Mouse (Mus musculus) kidney, embryonic 15.5 days (tissue): ENCODE data around the gene Nucb1. TPM values are rescaled to one million over a fixed set of nuclear protein-coding genes. Genes with fewer than 3 reads are reported as not detected.
"Not testable (repeated sequence)": the region's sequence is repeated elsewhere in the genome, so short reads cannot be mapped to it uniquely, and the experiment has no call there.

Experiments
- ATAC-seq: fragments of 200-750 bp; cut with Nextera tagmentation; replicated peaks from 2 replicates; pipeline ENCODE4 v1.8.0; 2017; ENCODE audit warnings: moderate TSS enrichment; ENCODE audit not compliant: low FRiP score
- H3K27ac ChIP-seq: fragments of 300-500 bp; sonication (generic); 2 replicates; pipeline ENCODE4 v1.5.1; 2015; ENCODE audit warnings: mild to moderate bottlenecking, inconsistent platforms
- H3K27me3 ChIP-seq: fragments of 300-500 bp; sonication (generic); 2 replicates; pipeline ENCODE4 v1.6.1; 2015; ENCODE audit warnings: inconsistent platforms
- H3K36me3 ChIP-seq: fragments of 300-500 bp; sonication (generic); 2 replicates; pipeline ENCODE4 v1.6.1; 2015; ENCODE audit warnings: inconsistent platforms
- H3K4me1 ChIP-seq: fragments of 300-500 bp; sonication (generic); 2 replicates; pipeline ENCODE4 v1.6.1; 2015; ENCODE audit warnings: inconsistent platforms
- H3K4me2 ChIP-seq: fragments of 300-500 bp; sonication (generic); 2 replicates; pipeline ENCODE4 v1.6.1; 2015; ENCODE audit warnings: moderate library complexity, mild to moderate bottlenecking, inconsistent platforms
- H3K4me3 ChIP-seq: fragments of 300-500 bp; sonication (generic); replicated peaks from 2 replicates; pipeline ENCODE4 v1.5.1; 2015; ENCODE audit warnings: mild to moderate bottlenecking, inconsistent platforms
- H3K9ac ChIP-seq: fragments of 300-500 bp; sonication (generic); 2 replicates; pipeline ENCODE4 v1.6.1; 2015; ENCODE audit warnings: mild to moderate bottlenecking, inconsistent platforms
- H3K9me3 ChIP-seq: fragments of 300-500 bp; sonication (generic); replicated peaks from 2 replicates; pipeline ENCODE4 v1.6.1; 2016; ENCODE audit warnings: inconsistent platforms
- WGBS: fragments of 180-500 bp; shearing (Covaris S2); methylation state at CpG from one replicate; pipeline ENCODE4 v1.1.7; 2015; ENCODE audit warnings: mixed read lengths; 5-methylcytosine and 5-hydroxymethylcytosine counted together
- polyA plus RNA-seq: library from polyadenylated mRNA; unstranded; fragments of >200 nt; fragmentation: Nextera tagmentation; extraction: Ambion mirVana; gene quantifications from 2 replicates; pipeline ENCODE4 v1.2.1, GENCODE M21; 2015

Nucb1 gene
- polyA plus RNA-seq, 1 experiment from 2014 or later, result 252 TPM

GRCm38 (mm10) chr7:45522957-45523676 lies 12.9 kb upstream of the Nucb1 start:
- ATAC-seq, result no peak
- no peaks in the 10 kb centered on the region for H3K9me3 ChIP-seq
- 70% methylated on average over 18 of the region's 18 CpGs for WGBS
- H3K9ac ChIP-seq, result peak overlapping the region; percentile 41
- H3K36me3 ChIP-seq, result peaks cover 14% of the 10 kb centered on the region
- H3K4me2 ChIP-seq, result peak overlapping the region; percentile 61
- H3K4me1 ChIP-seq, result peaks cover 54% of the 10 kb centered on the region
- no peaks in the 10 kb centered on the region for H3K27me3 ChIP-seq
- peak overlapping the region; percentile 29 for H3K27ac ChIP-seq
- peak overlapping the region; percentile 14 for H3K4me3 ChIP-seq

DNA sequence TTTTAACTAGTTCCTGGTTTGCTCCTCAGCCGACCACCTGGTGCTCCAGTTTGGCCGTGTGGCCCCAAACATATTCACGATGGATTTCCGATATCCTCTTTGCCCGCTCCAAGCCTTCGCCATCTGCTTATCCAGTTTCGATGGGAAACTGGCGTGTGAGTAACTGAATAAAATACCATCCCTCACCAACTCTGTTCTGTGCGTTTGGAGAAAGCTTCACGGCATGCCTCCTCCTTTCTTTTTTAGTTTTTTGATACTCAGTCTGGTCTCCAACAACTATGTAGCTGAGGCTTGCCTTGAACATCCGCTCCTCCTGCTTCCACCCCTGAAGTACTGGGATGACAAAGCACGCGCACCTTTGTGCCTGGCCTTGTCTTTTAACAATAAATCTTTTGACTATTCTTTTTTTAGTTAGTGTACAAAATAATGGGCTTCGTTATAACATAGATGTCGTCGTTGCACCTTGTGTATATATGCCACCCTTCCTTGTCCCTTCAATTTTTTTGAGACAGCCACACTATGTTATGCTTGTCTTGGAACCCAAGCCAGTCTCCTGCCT lies 12.1 kb upstream of the Nucb1 start:
- Histone ChIP-seq H3K9ac (0 out of 2 replicates have a peak overlapping the region, but pooled peaks have one; percentile 64), H3K4me2 (peak overlapping the region; percentile 61), H3K4me1 (peaks cover 54% of the 10 kb centered on the region), H3K36me3 (peaks cover 14% of the 10 kb centered on the region), H3K27me3 (no peaks in the 10 kb centered on the region), H3K9me3 (no peaks in the 10 kb centered on the region), H3K4me3 (peak overlapping the region; percentile 59), H3K27ac (peak overlapping the region; percentile 92; the same call in 1 of the 2 replicates)
- WGBS, result 56% methylated on average over 16 of the region's 16 CpGs
- ATAC-seq, result no peak

DNA sequence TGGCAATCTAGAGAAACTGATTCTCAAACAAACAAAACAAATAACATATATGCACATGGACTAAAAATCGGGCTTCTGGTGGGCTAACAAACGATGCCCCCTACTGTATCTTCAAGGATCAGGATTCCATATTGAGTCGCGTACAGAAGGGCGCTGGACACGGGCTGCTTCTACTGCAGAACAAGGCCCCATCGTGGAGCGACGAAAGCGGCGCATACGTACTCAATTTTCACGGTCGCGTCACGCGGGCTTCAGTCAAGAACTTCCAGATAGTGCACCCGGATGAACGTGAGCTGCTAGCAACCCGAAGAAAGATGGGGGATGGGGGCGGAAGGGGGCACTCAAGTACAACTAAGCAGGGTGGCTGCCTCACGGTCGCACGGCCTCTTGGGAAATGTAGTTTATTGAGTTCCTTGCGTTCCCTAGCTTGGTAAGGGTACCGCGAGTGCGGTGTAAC lies 11.6 kb upstream of the Nucb1 start:
- H3K27me3 ChIP-seq, result no peaks in the 10 kb centered on the region
- under 1% methylated on average over 28 of the region's 28 CpGs for WGBS

DNA sequence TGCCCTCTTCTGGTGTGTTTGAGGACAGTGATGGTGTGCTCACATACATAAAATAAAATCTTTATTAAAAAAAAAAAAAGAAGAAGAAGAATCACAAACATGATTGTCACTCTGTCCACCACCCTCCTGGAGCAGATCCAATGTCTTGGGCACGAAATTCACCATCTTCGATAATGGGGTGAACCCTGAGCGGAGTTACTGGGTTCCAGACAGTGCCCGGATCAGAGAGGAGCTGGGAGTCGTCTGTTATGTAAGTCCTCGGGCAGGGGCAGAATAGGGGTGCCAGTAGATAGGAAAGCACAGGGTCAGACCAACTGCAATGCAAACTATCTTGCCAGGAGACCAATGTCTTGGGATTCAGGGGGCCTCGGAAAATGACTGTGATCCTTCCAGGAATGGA lies 10.4 kb upstream of the Nucb1 start:
- H3K9ac ChIP-seq, result no peak overlapping the region
- no peak overlapping the region for H3K4me3 ChIP-seq
- H3K9me3 ChIP-seq, result no peaks in the 10 kb centered on the region
- 0 out of 2 replicates have a peak overlapping the region, but pooled peaks have one; percentile 92 for H3K27ac ChIP-seq
- no peak for ATAC-seq
- H3K36me3 ChIP-seq, result peaks cover 14% of the 10 kb centered on the region
- WGBS, result 91% methylated on average over 7 of the region's 7 CpGs
- H3K27me3 ChIP-seq, result no peaks in the 10 kb centered on the region
- peaks cover 52% of the 10 kb centered on the region for H3K4me1 ChIP-seq
- no peak overlapping the region for H3K4me2 ChIP-seq

More for the DNA sequence above, 11.6 kb upstream of the Nucb1 start:
- H3K9ac ChIP-seq, result peak overlapping the region; percentile 64
- peaks cover 14% of the 10 kb centered on the region for H3K36me3 ChIP-seq
- ATAC-seq, result peak; percentile 57
- H3K4me2 ChIP-seq, result peak overlapping the region; percentile 61
- peak overlapping the region; percentile 92 for H3K27ac ChIP-seq
- peak overlapping the region; percentile 59 for H3K4me3 ChIP-seq
- no peaks in the 10 kb centered on the region for H3K9me3 ChIP-seq
- H3K4me1 ChIP-seq, result peaks cover 52% of the 10 kb centered on the region

DNA sequence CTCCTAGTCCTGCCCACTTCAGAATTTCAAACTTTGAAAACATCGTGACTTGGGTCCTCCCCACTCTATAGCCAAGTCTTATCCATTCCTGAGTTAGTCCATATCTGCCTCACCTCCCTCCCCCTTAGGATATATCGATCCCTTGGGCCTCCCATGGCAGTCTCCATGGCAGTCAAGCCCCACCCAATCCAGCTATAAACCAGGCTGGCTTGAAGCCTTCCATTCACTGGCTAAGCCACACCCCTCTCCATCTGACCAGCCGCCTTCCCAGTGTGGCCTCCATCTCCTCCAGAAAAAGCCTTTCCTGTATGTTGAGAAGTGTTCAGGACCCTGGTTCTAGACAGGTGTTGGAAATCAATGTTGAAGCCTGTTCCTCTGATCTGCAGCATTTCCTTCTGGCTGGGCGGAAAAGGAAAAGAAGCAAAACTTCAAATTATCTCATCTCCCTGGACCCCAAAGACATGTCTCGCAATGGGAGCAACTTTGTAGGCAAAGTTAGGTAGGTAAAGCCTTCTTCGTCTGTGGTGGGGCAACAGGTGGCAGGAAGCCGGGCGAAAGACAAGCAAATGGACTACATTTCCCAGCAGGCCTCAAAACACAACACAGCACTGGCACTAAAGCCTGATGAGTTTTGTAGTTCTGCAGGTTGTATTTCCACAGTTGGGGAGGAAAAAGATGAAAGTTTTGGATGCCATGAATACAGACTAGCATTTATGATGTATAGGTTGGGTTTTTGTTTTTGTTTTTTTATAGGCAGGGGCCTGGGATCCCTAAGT lies 9.3 kb upstream of the Nucb1 start:
- ATAC-seq, result no peak
- H3K27ac ChIP-seq, result no peak overlapping the region
- H3K4me1 ChIP-seq, result peaks cover 51% of the 10 kb centered on the region

DNA sequence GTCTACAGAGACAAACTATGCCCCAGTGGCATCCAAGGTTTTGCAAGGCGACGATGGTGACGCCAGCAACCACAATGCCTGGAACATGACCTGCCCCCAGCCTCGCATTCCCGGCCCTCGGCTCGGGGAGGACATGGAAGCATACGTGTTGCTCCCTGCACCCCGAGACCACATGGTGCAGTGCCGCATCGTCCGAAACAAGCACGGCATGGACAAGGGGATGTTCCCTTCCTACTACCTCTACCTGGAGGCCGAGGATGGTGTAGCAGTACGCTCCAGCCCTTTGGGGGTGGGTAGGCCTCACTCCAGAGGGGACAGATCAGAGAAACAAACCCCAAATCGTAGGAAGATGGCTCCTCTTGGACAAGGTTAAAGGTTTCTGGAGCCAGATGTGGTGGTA lies 8.4 kb upstream of the Nucb1 start:
- no peak overlapping the region for H3K9ac ChIP-seq
- peaks cover 45% of the 10 kb centered on the region for H3K4me1 ChIP-seq
- WGBS, result 92% methylated on average over 16 of the region's 16 CpGs
- no peak overlapping the region for H3K4me3 ChIP-seq
- ATAC-seq, result no peak
- peaks cover 8% of the 10 kb centered on the region; the same call in 1 of the 2 replicates for H3K36me3 ChIP-seq
- H3K9me3 ChIP-seq, result no peaks in the 10 kb centered on the region
- no peak overlapping the region for H3K4me2 ChIP-seq
- H3K27ac ChIP-seq, result no peak overlapping the region
- no peaks in the 10 kb centered on the region for H3K27me3 ChIP-seq

More for the DNA sequence above, 9.3 kb upstream of the Nucb1 start:
- H3K9me3 ChIP-seq, result no peaks in the 10 kb centered on the region
- no peaks in the 10 kb centered on the region for H3K27me3 ChIP-seq
- H3K36me3 ChIP-seq, result peaks cover 12% of the 10 kb centered on the region
- WGBS, result 64% methylated on average over 8 of the region's 8 CpGs
- no peak overlapping the region for H3K4me2 ChIP-seq
- no peak overlapping the region for H3K9ac ChIP-seq
- H3K4me3 ChIP-seq, result no peak overlapping the region

- H3K9ac ChIP-seq, H3K9me3 ChIP-seq, H3K27me3 ChIP-seq, ATAC-seq, H3K27ac ChIP-seq, H3K4me2 ChIP-seq, H3K36me3 ChIP-seq, H3K4me3 ChIP-seq: not testable (repeated sequence)
- peaks cover 28% of the 10 kb centered on the region for H3K4me1 ChIP-seq
- WGBS, result 67% methylated on average over 5 of the region's 5 CpGs
Observed at GRCm38 (mm10) chr7:45516846-45517245, 6.6 kb upstream of the Nucb1 start.

DNA sequence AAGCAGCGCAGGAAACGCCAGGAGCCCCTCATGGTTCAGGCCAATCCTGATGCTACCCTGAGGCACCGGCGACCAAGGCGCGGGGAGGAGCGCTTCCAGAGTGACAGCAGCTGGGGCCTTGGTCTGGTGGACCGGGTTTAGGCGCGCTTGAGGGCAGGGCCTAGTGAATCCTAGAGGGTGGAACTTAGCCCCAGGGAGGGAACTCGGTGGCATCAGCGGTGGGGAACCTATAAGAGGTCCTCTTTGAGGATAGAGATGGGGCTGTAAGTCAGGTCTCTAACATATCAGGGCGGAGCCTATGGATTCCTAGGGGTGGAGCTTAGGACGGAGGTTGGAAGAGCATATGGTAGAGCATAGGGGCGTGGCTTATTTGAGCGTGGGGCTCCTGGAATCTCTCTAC lies 5.2 kb upstream of the Nucb1 start:
- ATAC-seq, result peak; percentile 69
- Histone ChIP-seq H3K9ac (no peak overlapping the region), H3K4me1 (peaks cover 20% of the 10 kb centered on the region), H3K4me3 (0 out of 2 replicates have a peak overlapping the region, but pooled peaks have one; percentile 6), H3K4me2 (peak overlapping the region; percentile 41), H3K9me3 (no peaks in the 10 kb centered on the region), H3K36me3 (no peaks in the 10 kb centered on the region), H3K27me3 (no peaks in the 10 kb centered on the region), H3K27ac (peak overlapping the region; percentile 48)
- 18% methylated on average over 16 of the region's 16 CpGs for WGBS

GRCm38 (mm10) chr7:45514411-45514810 lies 4.2 kb upstream of the Nucb1 start:
- Histone ChIP-seq H3K4me3 (no peak overlapping the region), H3K9ac (no peak overlapping the region), H3K27ac (no peak overlapping the region), H3K27me3 (no peaks in the 10 kb centered on the region), H3K4me2 (no peak overlapping the region), H3K4me1 (peaks cover 19% of the 10 kb centered on the region), H3K36me3 (no peaks in the 10 kb centered on the region), H3K9me3 (no peaks in the 10 kb centered on the region)
- WGBS, result 87% methylated on average over 7 of the region's 7 CpGs
- ATAC-seq, result no peak

- Histone ChIP-seq H3K36me3 (peaks cover 34% of the 10 kb centered on the region), H3K4me2 (peak overlapping the region; percentile 94), H3K4me3 (peak overlapping the region; percentile 68), H3K27ac (peak overlapping the region; percentile 98), H3K4me1 (peaks cover 25% of the 10 kb centered on the region), H3K9ac (peak overlapping the region; percentile 78), H3K9me3 (no peaks in the 10 kb centered on the region), H3K27me3 (no peaks in the 10 kb centered on the region)
- peak; percentile 13; the same call in 1 of the 2 replicates for ATAC-seq
- 21% methylated on average over 19 of the region's 19 CpGs for WGBS
Observed at GRCm38 (mm10) chr7:45509181-45509882, 874 bp downstream of the Nucb1 start.

DNA sequence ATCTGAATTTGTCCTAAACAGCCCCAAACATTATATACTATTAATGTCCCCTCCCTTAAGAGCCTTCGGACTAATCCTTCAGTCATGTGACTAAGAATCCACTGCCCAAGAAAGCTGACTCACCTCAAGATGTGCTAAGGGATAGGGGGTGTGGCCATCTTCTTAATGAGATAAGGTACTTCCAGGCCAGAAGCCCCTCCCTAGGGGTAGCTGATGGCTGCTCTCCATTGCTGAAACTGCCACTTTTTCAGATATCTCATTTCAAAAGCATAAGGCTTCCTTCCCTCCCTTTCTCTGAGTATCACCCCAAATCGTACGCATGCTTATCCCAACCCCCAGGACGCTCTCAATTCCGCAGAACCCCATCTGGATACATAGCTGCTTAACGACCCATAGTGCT lies 1.6 kb downstream of the Nucb1 start:
- Histone ChIP-seq H3K27ac (peak overlapping the region; percentile 98; the same call in 1 of the 2 replicates), H3K4me1 (peaks cover 25% of the 10 kb centered on the region), H3K36me3 (peaks cover 38% of the 10 kb centered on the region), H3K9ac (0 out of 2 replicates have a peak overlapping the region, but pooled peaks have one; percentile 78), H3K9me3 (no peaks in the 10 kb centered on the region), H3K4me3 (peak overlapping the region; percentile 68), H3K27me3 (no peaks in the 10 kb centered on the region), H3K4me2 (peak overlapping the region; percentile 94)
- 49% methylated on average over 6 of the region's 6 CpGs for WGBS
- no peak for ATAC-seq
